Mouse (Mus musculus): Measurements from ENCODE around the gene Rbms3. TPM values are rescaled to one million over a fixed set of nuclear protein-coding genes. Genes with fewer than 3 reads are reported as not detected.

The Rbms3 gene
- polyA plus RNA-seq, 1 experiment from 2014 or later: 117 TPM

- no peak overlapping the region for H3K4me2 ChIP-seq
- no peaks in the 10 kb centered on the region for H3K36me3 ChIP-seq (ENCODE audit: insufficient read depth)
- 76% methylated on average over 2 of the region's 2 CpGs for WGBS
- no peak overlapping the region for H3K9ac ChIP-seq
- no peak for DNase-seq
- no peak for ATAC-seq (ENCODE audit: insufficient read depth)
- H3K27me3 ChIP-seq (ENCODE audit: insufficient read depth, low read length): no peaks in the 10 kb centered on the region
- H3K4me3 ChIP-seq (ENCODE audit: low read depth, low read length): no peak overlapping the region
- H3K27ac ChIP-seq (ENCODE audit: low read depth): no peak overlapping the region
- H3K9me3 ChIP-seq (ENCODE audit: low read depth, low read length): no peaks in the 10 kb centered on the region
- no peaks in the 10 kb centered on the region for H3K4me1 ChIP-seq (ENCODE audit: insufficient read depth)
- no peak for TF ChIP-seq CTCF (IDR thresholded peaks at IDR 0.05; ENCODE audit: low read depth)
Measured at GRCm38 (mm10) chr9:117491866-117492265, 137.8 kb downstream of the Rbms3 start.

- Histone ChIP-seq H3K4me3 (ENCODE audit: low read depth, low read length) (no peak overlapping the region), H3K36me3 (ENCODE audit: insufficient read depth) (no peaks in the 10 kb centered on the region), H3K27me3 (ENCODE audit: insufficient read depth, low read length) (no peaks in the 10 kb centered on the region), H3K9ac (no peak overlapping the region), H3K27ac (ENCODE audit: low read depth) (no peak overlapping the region), H3K4me2 (no peak overlapping the region), H3K4me1 (ENCODE audit: insufficient read depth) (no peaks in the 10 kb centered on the region), H3K9me3 (ENCODE audit: low read depth, low read length) (no peaks in the 10 kb centered on the region)
- peak; percentile 53 for TF ChIP-seq CTCF (IDR thresholded peaks at IDR 0.05; ENCODE audit: low read depth)
- 94% methylated on average over 5 of the region's 5 CpGs for WGBS
- no peak for ATAC-seq (ENCODE audit: insufficient read depth)
- DNase-seq: peak; percentile 51
Measured at GRCm38 (mm10) chr9:117484396-117484795, 145.3 kb downstream of the Rbms3 start.

GRCm38 (mm10) chr9:117476753-117477152, 153.0 kb downstream of the Rbms3 start:
- 63% methylated on average over 13 of the region's 13 CpGs for WGBS
- no peak for DNase-seq

GRCm38 (mm10) chr9:117452816-117453215, 176.9 kb downstream of the Rbms3 start:
- H3K4me3 ChIP-seq (ENCODE audit: low read depth, low read length): no peak overlapping the region
- H3K27me3 ChIP-seq (ENCODE audit: insufficient read depth, low read length): no peaks in the 10 kb centered on the region
- WGBS: 72% methylated on average over 10 of the region's 10 CpGs
- no peaks in the 10 kb centered on the region for H3K4me1 ChIP-seq (ENCODE audit: insufficient read depth)
- ATAC-seq (ENCODE audit: insufficient read depth): no peak; the same call in 1 of the 2 replicates
- H3K36me3 ChIP-seq (ENCODE audit: insufficient read depth): no peaks in the 10 kb centered on the region
- H3K9ac ChIP-seq: no peak overlapping the region
- H3K4me2 ChIP-seq: no peak overlapping the region
- H3K27ac ChIP-seq (ENCODE audit: low read depth): no peak overlapping the region
- DNase-seq: no peak
- TF ChIP-seq CTCF (IDR thresholded peaks at IDR 0.05; ENCODE audit: low read depth): no peak
- H3K9me3 ChIP-seq (ENCODE audit: low read depth, low read length): no peaks in the 10 kb centered on the region

More at GRCm38 (mm10) chr9:117476753-117477152, 153.0 kb downstream of the Rbms3 start:
- ATAC-seq (ENCODE audit: insufficient read depth): no peak
- Histone ChIP-seq H3K4me3 (ENCODE audit: low read depth, low read length) (no peak overlapping the region), H3K4me2 (no peak overlapping the region), H3K27ac (ENCODE audit: low read depth) (no peak overlapping the region), H3K27me3 (ENCODE audit: insufficient read depth, low read length) (no peaks in the 10 kb centered on the region), H3K9ac (no peak overlapping the region), H3K9me3 (ENCODE audit: low read depth, low read length) (no peaks in the 10 kb centered on the region), H3K36me3 (ENCODE audit: insufficient read depth) (no peaks in the 10 kb centered on the region), H3K4me1 (ENCODE audit: insufficient read depth) (0 out of 2 replicates have a peak, but pooled peaks cover 3% of the 10 kb centered on the region)
- no peak for TF ChIP-seq CTCF (IDR thresholded peaks at IDR 0.05; ENCODE audit: low read depth)

GRCm38 (mm10) chr9:117442611-117443010, 187.1 kb downstream of the Rbms3 start:
- DNase-seq: peak; percentile 68
- peak; percentile 63; the same call in 1 of the 2 replicates for ATAC-seq (ENCODE audit: insufficient read depth)
- Histone ChIP-seq H3K9me3 (ENCODE audit: low read depth, low read length) (no peaks in the 10 kb centered on the region), H3K4me2 (no peak overlapping the region), H3K27ac (ENCODE audit: low read depth) (no peak overlapping the region), H3K36me3 (ENCODE audit: insufficient read depth) (no peaks in the 10 kb centered on the region), H3K9ac (no peak overlapping the region), H3K27me3 (ENCODE audit: insufficient read depth, low read length) (no peaks in the 10 kb centered on the region), H3K4me3 (ENCODE audit: low read depth, low read length) (no peak overlapping the region), H3K4me1 (ENCODE audit: insufficient read depth) (no peaks in the 10 kb centered on the region)
- WGBS: 52% methylated on average over 7 of the region's 7 CpGs
- TF ChIP-seq CTCF (IDR thresholded peaks at IDR 0.05; ENCODE audit: low read depth): no peak

- WGBS: 60% methylated on average over 2 of the region's 2 CpGs
- no peaks in the 10 kb centered on the region for H3K9me3 ChIP-seq (ENCODE audit: low read depth, low read length)
- H3K9ac ChIP-seq: no peak overlapping the region
- H3K4me1 ChIP-seq (ENCODE audit: insufficient read depth): no peaks in the 10 kb centered on the region
- H3K27me3 ChIP-seq (ENCODE audit: insufficient read depth, low read length): no peaks in the 10 kb centered on the region
- H3K36me3 ChIP-seq (ENCODE audit: insufficient read depth): no peaks in the 10 kb centered on the region
- DNase-seq (no peak), ATAC-seq (ENCODE audit: insufficient read depth) (no peak)
- no peak for TF ChIP-seq CTCF (IDR thresholded peaks at IDR 0.05; ENCODE audit: low read depth)
- H3K27ac ChIP-seq (ENCODE audit: low read depth): no peak overlapping the region
- H3K4me2 ChIP-seq: no peak overlapping the region
- H3K4me3 ChIP-seq (ENCODE audit: low read depth, low read length): no peak overlapping the region
Measured at GRCm38 (mm10) chr9:117435856-117436255, 193.9 kb downstream of the Rbms3 start.

- ATAC-seq (ENCODE audit: insufficient read depth) (no peak), DNase-seq (peak; percentile 38)
- peak; percentile 23; the same call in 1 of the 2 replicates for TF ChIP-seq CTCF (IDR thresholded peaks at IDR 0.05; ENCODE audit: low read depth)
- H3K9me3 ChIP-seq (ENCODE audit: low read depth, low read length): no peaks in the 10 kb centered on the region
- no peak overlapping the region for H3K4me2 ChIP-seq
- no peaks in the 10 kb centered on the region for H3K4me1 ChIP-seq (ENCODE audit: insufficient read depth)
- no peaks in the 10 kb centered on the region for H3K36me3 ChIP-seq (ENCODE audit: insufficient read depth)
- H3K27ac ChIP-seq (ENCODE audit: low read depth): no peak overlapping the region
- H3K4me3 ChIP-seq (ENCODE audit: low read depth, low read length): no peak overlapping the region
- H3K9ac ChIP-seq: no peak overlapping the region
- no peaks in the 10 kb centered on the region for H3K27me3 ChIP-seq (ENCODE audit: insufficient read depth, low read length)
- WGBS: 94% methylated on average over 2 of the region's 2 CpGs
Measured at GRCm38 (mm10) chr9:117430670-117431069, 199.0 kb downstream of the Rbms3 start.

Measured in lung, embryonic 14.5 days (tissue).